Mouse (Mus musculus) left cerebral cortex, adult 18-20 months (tissue): ENCODE measurements around the gene Duox1. TPM values are rescaled to one million over a fixed set of nuclear protein-coding genes. Genes with fewer than 3 reads are reported as not detected.

Experiments
- DNase-seq, 2 experiments: peaks; one replicate each; pipeline ENCODE4 v3.0.0; 2021 to 2022; ENCODE audit warnings: low spot score in 2 of 2, mixed read lengths in 1 of 2
- total RNA-seq, 2 experiments: library from RNA; stranded (reverse); gene quantifications; 2 replicates each; pipeline ENCODE4 v1.2.3; 2021

Gene Duox1
- total RNA-seq, 2 experiments from 2014 or later: not detected

DNA sequence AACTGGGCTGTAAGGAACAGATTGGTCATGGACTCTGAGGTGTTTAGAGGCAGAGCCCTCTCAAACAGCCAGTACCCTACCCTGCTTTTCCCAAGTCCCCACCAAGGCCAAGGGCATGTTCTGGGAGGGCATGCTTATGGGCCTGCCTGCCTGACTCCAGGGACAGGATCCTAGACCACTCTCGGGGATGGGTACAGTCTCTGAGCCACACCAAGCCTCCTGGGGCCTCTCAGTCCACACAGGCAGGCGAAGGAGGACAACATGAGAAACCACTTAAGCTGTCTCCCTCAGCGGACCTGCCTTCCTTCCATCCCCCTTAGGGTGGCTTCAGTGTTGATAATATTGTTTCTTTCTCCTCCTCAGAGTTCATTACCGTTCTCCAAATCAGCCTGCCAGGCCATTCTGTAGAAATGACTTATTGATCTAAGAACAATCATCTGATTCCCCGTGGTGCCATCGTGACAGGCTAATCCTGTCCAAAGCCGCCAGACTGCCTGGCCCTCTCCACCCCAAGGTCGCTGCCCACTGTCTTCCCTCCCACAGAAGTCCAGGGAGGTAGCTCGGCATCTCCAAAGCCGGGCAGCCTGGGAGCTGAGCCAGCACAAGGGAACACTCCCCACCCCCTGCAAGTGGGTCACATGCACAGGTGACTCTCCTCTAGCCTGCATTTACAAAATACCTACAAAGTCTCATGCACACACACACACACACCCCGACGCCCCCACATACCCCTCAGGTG, 38.9 kb downstream of the Duox1 start:
- no peak for DNase-seq

DNA sequence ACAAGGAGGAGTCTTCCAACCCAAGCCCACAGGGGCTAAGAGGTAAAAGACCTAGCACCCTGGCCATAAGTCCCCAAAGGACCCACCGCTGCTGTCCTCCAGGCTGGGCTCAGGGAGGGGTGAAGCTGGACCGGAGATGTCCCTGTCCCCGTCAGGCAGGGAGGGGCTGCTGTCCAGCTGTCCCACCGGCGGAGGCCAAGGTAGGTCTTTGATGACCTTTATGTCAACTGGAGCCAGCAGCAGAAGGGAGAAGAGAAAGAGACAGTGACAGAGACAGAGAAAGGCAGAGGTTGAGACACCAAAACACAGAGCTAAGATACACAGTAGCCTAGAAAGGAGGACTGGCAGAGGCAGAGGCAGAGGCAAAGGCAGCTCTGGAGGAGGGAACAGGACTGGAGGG, 39.9 kb downstream of the Duox1 start:
- DNase-seq: no peak

- no peak for DNase-seq
These were observed 40.7 kb downstream of the Duox1 start for GRCm38 (mm10) chr2:122356187-122356586.

DNA sequence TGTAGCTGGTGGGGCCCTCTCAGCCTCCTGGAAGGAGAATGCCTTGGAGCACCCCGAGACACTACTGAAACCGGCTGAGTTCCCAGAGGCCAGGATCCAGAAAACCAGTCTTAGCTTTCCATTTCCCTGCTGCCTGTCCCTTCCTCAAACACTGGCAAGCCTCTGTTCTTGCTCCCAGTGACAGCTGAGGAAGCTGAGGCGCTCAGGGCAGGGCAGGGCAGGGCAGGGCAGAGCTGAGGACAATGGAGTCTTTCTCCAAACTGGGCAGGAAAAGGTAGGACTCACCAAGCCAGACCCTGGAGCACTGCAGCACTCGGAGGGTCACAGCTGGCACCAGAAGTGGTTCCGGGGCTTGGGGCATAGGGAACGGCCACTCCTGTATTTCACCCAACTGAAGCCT, 44.8 kb downstream of the Duox1 start:
- no peak for DNase-seq

DNA sequence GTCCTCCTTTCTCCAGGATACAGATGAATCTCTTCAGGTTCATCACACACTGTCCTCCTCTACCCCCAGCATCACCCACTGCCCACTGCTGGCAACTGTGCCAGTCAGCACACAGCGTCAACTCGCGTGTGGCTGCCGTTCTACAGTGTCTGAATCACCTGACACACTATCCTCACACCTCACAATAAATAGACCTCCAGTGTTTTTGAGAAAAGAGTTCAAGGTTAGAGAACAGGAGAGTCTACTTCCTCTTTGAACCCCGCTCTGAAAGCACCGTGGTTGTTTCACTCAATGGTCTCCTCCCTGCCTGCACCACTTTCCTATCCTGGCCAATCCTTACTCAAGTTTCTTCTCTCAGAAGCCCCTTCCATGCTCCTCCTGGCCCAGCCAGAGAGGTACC, 45.7 kb downstream of the Duox1 start:
- no peak for DNase-seq

GRCm38 (mm10) chr2:122361868-122362621, 46.6 kb downstream of the Duox1 start:
- no peak for DNase-seq

DNA sequence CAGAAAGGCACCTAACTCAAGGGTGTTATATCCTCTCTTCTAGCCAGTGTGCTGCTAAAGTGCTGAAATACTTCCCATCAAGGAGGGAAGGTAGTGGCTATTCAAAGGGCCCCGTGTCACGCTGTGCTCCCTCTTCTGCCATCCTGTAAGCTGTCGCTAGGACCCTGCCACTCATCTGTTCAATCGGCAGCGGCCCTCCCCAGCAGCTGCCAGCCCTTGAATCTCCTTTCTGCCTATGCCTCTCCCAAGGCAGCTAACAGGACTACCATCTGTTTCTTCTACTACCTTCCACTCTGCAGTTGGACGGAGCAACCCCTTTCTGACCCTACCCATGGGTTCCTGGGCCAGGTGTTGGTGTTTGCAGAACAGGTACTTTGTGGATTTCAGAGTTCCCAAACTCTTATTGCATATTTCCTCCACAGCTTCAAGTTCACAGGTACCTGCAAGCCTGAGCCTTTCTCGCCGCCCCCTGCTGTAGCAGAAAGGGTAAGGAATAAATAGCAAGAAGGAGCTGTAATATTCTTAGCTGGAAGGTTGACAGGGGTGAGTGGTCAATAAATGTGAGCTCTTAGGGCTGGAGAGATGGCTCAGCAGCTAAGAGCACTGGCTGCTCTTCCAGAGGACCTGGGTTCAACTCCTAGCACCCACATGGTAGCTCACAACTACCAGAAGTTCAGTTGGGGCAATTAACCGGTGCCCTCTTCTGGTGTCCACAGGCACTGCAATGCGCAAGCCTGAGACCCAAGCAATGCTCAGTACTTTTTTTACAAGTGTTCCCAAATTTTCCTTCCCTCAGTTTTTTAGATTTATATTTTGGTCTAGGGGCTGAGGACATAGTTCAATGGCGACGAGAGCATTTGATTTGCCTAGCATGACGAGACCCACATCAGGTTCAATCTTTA, 47.4 kb downstream of the Duox1 start:
- no peak for DNase-seq

DNA sequence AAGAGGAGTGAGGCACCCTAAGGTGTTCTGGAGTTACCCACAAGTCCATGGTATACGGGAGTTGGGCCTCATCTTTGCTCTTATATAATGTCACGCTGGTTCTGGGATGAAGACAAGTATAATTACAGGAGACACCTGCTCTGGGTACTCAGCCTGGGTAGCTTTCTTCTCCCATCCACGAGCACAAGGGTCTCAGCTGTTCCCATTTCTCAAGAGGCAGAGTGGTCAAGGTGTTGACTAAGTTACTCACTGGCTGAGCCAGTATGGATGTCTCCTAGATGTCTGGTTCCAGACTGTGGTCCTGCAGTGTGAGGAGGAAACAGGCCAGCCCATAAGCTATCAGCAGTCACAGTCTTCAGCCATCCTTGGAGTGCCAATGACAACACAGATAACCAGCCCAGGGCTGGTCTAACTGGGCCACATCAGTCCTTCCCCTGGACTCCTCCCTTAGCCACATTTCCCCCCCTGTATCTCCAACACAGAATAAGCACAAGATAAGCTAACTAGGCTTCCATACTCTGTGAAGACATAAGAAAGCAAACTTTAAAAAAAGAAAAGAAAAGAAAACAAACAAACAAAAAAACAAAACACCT, 49.0 kb downstream of the Duox1 start:
- DNase-seq: no peak

GRCm38 (mm10) chr2:122365244-122365866, 49.9 kb downstream of the Duox1 start:
- no peak for DNase-seq

- no peak for DNase-seq
These were observed 50.6 kb downstream of the Duox1 start for GRCm38 (mm10) chr2:122366039-122366438.

DNA sequence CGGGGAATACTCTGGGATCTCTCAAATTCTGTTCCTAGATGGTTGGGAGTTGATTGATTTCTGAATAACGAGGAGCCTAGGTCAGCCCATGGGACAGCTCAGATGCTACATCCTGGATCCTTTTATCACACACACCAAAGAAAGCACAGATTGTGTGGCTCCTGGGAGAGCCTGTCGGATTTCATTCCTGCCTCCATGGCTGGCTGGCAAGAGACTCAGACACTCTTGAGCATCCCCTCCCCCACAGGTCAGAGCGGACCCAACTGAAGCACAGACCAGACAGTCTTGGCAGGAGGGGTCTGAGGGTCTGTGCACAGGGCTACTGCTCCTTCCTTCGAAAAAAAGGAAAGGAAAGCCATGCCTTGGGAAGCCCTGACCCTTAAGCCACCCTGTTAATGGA, 51.2 kb downstream of the Duox1 start:
- DNase-seq: no peak

DNA sequence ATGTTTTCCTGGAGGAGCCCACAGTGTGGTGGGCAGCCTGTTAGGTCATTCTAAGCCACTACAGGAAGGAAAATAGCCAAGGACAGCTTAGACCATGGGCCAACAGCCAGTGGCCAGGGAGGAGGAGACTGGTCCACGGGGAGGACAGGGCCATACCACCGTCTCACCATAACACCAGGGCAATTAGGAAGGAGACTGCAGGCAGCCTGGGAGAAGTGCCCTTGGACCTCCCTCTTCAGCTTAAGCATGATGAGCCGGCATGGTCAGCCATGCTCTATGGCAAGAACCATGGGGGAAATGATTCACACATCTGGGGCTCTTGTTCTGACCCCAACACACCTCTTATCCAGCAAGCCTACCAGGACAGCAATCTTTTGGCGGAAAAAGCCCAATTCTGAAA, 51.7 kb downstream of the Duox1 start:
- no peak for DNase-seq

DNA sequence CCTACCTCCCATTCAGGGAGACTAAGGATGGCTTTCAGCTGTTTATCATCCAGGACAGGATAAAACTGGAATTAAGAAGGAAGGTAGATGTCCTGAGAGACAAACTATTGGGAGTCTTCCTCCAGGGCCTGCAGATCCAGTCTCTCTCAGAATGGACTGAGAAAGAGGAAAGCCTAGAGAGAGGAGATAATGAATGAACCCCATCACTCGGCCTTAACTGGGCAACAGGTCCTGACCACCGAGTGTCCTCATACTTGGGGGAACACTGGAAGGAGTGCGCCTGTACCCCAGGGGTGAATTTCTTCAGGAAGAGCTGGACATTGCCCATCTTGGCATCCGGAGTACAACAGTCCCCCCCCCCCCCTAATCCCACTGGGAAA, 52.2 kb downstream of the Duox1 start:
- DNase-seq: no peak

DNA sequence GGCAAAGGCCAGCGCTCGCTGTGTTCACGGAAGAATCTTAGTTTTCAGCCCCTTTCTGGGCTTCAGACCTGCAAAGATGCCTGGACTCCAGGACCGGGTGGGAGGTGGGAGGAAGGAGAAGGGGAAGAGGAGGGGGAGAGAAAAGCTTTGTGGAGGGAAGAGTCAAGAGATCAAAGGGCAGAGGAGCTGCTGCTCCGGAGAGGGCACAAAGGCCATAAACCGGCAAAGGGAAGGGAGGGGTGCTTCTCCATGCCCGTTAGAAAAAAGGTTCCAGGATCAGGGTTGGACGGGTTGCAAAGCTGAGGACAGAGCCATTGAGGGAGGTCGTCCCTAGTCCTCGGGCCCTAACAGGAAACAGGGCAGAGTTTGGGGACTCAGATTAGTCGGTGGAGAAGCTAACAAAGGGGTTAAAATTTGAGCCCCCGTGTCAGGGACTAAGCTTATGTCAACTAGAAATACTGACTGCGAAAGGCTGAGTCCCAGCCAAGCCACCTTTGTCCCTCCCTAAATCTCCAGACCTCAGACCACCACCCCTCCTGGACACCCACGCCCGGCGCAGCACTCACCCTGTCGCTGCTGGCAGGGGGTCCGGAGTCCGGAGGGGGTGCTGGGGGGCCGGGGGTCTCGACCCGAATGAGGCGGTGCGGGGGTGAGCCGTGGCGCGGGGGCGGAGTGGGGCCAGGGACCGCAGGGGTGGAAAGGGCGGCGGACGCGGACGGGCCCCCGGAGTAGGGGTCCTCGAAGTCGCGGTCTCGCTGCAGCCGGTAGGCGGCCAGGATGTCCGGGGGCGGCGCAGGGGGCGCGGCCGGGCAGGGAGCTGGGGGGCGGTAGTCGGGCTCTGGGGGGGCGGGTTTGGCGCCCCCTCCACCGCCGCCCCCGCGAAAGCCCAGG, 52.9 kb downstream of the Duox1 start:
- no peak for DNase-seq

DNA sequence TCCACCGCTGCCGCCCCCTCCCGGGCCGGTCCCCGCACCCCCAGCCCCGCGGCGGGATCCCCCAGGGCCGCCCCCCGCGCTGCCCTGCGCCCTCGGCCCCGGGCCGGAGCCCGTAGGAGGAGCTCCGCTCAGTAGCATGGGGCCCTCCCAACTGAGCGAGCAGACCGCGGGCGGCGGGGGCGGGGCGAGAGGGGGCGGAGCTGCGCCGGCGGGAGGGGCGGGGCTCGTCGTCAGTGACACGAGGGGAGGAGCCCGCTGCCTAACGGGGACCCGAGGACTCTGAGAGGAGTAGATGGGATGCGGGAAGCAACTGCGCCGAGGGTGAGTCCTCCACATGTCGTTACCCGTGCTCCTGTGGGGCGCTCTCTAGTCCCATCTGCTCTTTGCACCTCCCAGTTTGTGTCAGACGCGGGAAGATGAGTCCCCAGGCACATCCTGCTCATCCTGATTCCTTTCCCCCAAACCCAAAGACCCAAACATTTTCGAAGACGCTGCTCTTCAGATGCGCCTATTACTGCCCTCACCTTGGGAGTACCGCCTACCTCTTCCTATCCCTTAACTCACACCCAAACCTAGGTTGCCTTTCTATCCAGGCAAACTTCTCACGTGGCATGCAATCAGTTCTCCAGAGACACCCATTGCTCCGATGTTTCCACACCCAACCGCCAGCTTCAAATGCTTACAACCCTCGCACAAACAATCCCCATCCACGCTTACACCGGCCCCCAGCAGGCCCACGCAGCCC, 53.7 kb downstream of the Duox1 start, which contains the start of gene Shf:
TSS of gene Shf (minus strand) at position 168 of the 745 bp plus-strand sequence.
- peak; percentile 88 to 90 for DNase-seq

DNA sequence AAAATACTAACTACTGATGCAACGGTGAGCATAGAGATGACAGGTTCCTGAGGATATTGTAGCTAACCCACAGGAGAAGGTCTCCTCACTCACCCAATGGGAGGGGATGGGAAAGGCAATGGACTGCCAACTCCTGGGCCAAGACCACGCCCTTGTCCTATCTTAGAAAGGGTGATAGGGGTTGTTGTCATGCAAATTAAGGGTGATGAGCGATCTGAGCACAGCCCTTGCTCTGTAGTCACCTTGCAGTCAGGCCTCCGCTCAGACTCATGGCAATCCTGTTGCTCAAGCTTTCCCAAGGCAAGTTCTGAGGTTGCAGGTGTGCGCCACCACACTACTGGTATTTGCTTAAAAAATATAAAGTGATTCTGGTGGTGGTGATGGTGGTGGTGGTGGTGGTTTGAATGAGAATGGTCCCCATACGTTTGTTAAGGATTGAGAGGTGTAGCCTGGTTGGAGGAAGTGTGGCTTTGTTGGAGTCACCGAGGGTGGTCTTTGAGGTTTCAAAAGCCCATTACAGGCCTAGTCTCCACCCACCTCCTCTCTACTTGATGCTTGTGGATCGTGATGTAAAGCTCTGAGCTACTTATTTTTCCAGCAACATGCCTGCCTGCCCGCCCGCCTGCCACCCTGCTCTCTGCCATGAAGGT, 54.8 kb downstream of the Duox1 start:
- DNase-seq: no peak

DNA sequence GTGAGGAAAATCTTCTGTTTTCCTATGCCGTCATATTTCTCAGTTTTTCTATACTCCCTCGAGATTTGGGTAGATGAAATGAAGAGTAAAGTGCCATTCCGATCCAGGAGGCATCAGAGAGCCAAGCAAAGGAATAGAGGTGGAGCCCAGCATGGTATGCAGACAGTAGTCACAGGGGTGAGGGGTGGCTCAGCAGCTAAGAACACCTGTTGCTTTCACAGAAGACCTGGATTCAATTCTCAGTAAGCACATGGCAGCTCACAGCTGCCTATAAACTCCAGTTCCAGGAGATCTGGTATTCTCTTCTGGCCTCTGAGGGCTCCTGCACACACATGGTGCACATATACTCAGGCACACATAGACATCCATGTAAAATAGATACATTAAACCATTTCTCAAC, 56.6 kb downstream of the Duox1 start:
- no peak for DNase-seq

DNA sequence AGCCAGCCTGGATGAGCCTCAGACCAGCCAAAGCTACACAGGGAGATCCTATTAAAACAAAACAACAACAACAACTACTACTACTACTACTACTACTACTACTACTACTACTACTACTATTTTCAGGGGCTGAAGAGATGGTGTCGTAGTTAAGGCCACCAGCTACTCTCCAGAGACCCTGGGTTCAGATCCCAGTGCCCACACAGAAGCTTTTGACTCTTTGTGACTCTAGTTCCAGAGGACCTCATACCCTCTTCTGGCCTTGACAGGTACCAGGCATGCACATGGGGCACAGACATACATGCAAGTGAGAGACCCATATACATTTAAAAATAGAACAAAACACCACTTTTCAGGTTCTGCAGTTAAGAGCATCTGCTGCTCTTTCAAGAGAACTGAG, 57.1 kb downstream of the Duox1 start:
- DNase-seq: no peak

DNA sequence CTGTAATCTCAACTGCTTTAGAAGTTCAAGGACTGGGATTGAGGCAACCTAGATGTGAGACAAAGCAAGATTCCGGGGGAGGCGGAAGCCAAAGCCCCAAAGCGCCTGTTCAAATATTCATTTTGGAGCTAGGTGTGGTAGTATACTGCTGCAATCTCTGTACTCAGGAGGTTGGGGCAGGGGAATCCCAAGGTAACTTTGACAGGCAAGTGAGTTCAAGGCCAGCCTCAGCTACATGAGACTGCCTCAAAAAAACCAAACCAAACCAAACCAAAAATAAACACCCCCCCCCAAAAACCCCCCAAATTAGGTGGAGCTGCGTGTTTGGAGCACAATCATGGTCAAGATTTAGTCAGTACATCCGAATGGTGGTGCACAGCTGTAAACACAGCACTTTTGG, 58.5 kb downstream of the Duox1 start:
- DNase-seq: no peak
